Mouse (Mus musculus) bone marrow, adult 2 months (tissue): ENCODE results near the gene Kif5c.

Experiments used
- CTCF ChIP-seq: fragments of 200-500 bp; IDR thresholded peaks from 2 replicates; pipeline ENCODE4 v1.5.1; 2011; ENCODE audit warnings: low read length, control low read depth; ENCODE audit not compliant: control insufficient read depth, insufficient read depth
- POLR2A ChIP-seq: fragments of 200-500 bp; IDR thresholded peaks from 2 replicates; pipeline ENCODE4 v1.6.1; 2011; ENCODE audit warnings: low read depth, mild to moderate bottlenecking, control low read depth, low read length, borderline replicate concordance; ENCODE audit not compliant: control insufficient read depth

GRCm38 (mm10) chr2:49788643-49789042 is 169.5 kb downstream of the Kif5c start:
- TF ChIP-seq CTCF (no peak), POLR2A (no peak)
